Mouse (Mus musculus): ENCODE results near the gene Dagla. TPM values are rescaled to one million over a fixed set of nuclear protein-coding genes. Genes with fewer than 3 reads are reported as not detected.
A peak's percentile ranks its signal among the peaks of the same experiment; 100 is the strongest.

The Dagla gene
- polyA plus RNA-seq, 1 experiment from 2014 or later: 3.4 TPM

- 1% methylated on average over 26 of the region's 26 CpGs for WGBS
- Histone ChIP-seq H3K4me1 (ENCODE audit: insufficient read depth) (peaks cover 12% of the 10 kb centered on the region; the same call in 1 of the 2 replicates), H3K4me2 (peak overlapping the region; percentile 89), H3K9ac (peak overlapping the region; percentile 66), H3K27ac (ENCODE audit: low read depth) (peak overlapping the region; percentile 30; the same call in 1 of the 2 replicates), H3K9me3 (ENCODE audit: low read depth, low read length) (no peaks in the 10 kb centered on the region), H3K4me3 (ENCODE audit: low read depth, low read length) (peak overlapping the region; percentile 54), H3K27me3 (ENCODE audit: insufficient read depth, low read length) (no peaks in the 10 kb centered on the region), H3K36me3 (ENCODE audit: insufficient read depth) (no peaks in the 10 kb centered on the region)
- TF ChIP-seq CTCF (IDR thresholded peaks at IDR 0.05; ENCODE audit: low read depth): no peak
- peak; percentile 2; the same call in 1 of the 2 replicates for ATAC-seq (ENCODE audit: insufficient read depth)
- no peak for DNase-seq
Observed at GRCm38 (mm10) chr19:10239975-10240653, 64.6 kb downstream of the Dagla start.

- TF ChIP-seq CTCF (IDR thresholded peaks at IDR 0.05; ENCODE audit: low read depth): no peak
- Histone ChIP-seq H3K4me2 (peak overlapping the region; percentile 89), H3K4me1 (ENCODE audit: insufficient read depth) (peaks cover 12% of the 10 kb centered on the region; the same call in 1 of the 2 replicates), H3K36me3 (ENCODE audit: insufficient read depth) (no peaks in the 10 kb centered on the region), H3K4me3 (ENCODE audit: low read depth, low read length) (peak overlapping the region; percentile 54), H3K27me3 (ENCODE audit: insufficient read depth, low read length) (no peaks in the 10 kb centered on the region), H3K27ac (ENCODE audit: low read depth) (no peak overlapping the region), H3K9ac (peak overlapping the region; percentile 66), H3K9me3 (ENCODE audit: low read depth, low read length) (no peaks in the 10 kb centered on the region)
- ATAC-seq (ENCODE audit: insufficient read depth) (no peak), DNase-seq (peak; percentile 45)
- WGBS: 14% methylated on average over 2 of the region's 2 CpGs
Observed at GRCm38 (mm10) chr19:10239419-10239818, 65.3 kb downstream of the Dagla start.

- H3K4me3 ChIP-seq (ENCODE audit: low read depth, low read length): no peak overlapping the region; the same call in 1 of the 2 replicates
- TF ChIP-seq CTCF (IDR thresholded peaks at IDR 0.05; ENCODE audit: low read depth): no peak
- no peak overlapping the region; the same call in 1 of the 2 replicates for H3K9ac ChIP-seq
- ATAC-seq (ENCODE audit: insufficient read depth) (peak; percentile 49), DNase-seq (peak; percentile 57)
- H3K36me3 ChIP-seq (ENCODE audit: insufficient read depth): no peaks in the 10 kb centered on the region
- H3K9me3 ChIP-seq (ENCODE audit: low read depth, low read length): no peaks in the 10 kb centered on the region
- WGBS: 24% methylated on average over 3 of the region's 3 CpGs
- H3K27me3 ChIP-seq (ENCODE audit: insufficient read depth, low read length): no peaks in the 10 kb centered on the region
- peak overlapping the region; percentile 89 for H3K4me2 ChIP-seq
- peak overlapping the region; percentile 56 for H3K27ac ChIP-seq (ENCODE audit: low read depth)
- peaks cover 12% of the 10 kb centered on the region; the same call in 1 of the 2 replicates for H3K4me1 ChIP-seq (ENCODE audit: insufficient read depth)
Observed at GRCm38 (mm10) chr19:10238477-10238876, 66.2 kb downstream of the Dagla start.

GRCm38 (mm10) chr19:10235784-10236565, 68.7 kb downstream of the Dagla start:
- no peak for TF ChIP-seq CTCF (IDR thresholded peaks at IDR 0.05; ENCODE audit: low read depth)
- Histone ChIP-seq H3K27me3 (ENCODE audit: insufficient read depth, low read length) (no peaks in the 10 kb centered on the region), H3K4me3 (ENCODE audit: low read depth, low read length) (no peak overlapping the region), H3K4me2 (no peak overlapping the region), H3K36me3 (ENCODE audit: insufficient read depth) (no peaks in the 10 kb centered on the region), H3K9me3 (ENCODE audit: low read depth, low read length) (no peaks in the 10 kb centered on the region), H3K9ac (no peak overlapping the region), H3K4me1 (ENCODE audit: insufficient read depth) (peaks cover 12% of the 10 kb centered on the region), H3K27ac (ENCODE audit: low read depth) (no peak overlapping the region)
- ATAC-seq (ENCODE audit: insufficient read depth) (no peak), DNase-seq (no peak)
- 64% methylated on average over 9 of the region's 9 CpGs for WGBS

- Histone ChIP-seq H3K36me3 (ENCODE audit: insufficient read depth) (0 out of 2 replicates have a peak, but pooled peaks cover 9% of the 10 kb centered on the region), H3K4me2 (no peak overlapping the region), H3K9me3 (ENCODE audit: low read depth, low read length) (no peaks in the 10 kb centered on the region), H3K4me3 (ENCODE audit: low read depth, low read length) (no peak overlapping the region), H3K27ac (ENCODE audit: low read depth) (no peak overlapping the region), H3K27me3 (ENCODE audit: insufficient read depth, low read length) (no peaks in the 10 kb centered on the region), H3K9ac (no peak overlapping the region), H3K4me1 (ENCODE audit: insufficient read depth) (peaks cover 4% of the 10 kb centered on the region; the same call in 1 of the 2 replicates)
- DNase-seq (no peak), ATAC-seq (ENCODE audit: insufficient read depth) (no peak)
- WGBS: 45% methylated on average over 9 of the region's 9 CpGs
- TF ChIP-seq CTCF (IDR thresholded peaks at IDR 0.05; ENCODE audit: low read depth): no peak
Observed at GRCm38 (mm10) chr19:10232327-10233017, 72.2 kb downstream of the Dagla start.

GRCm38 (mm10) chr19:10231871-10232270, 72.8 kb downstream of the Dagla start:
- no peak overlapping the region for H3K9ac ChIP-seq
- 0 out of 2 replicates have a peak, but pooled peaks cover 9% of the 10 kb centered on the region for H3K36me3 ChIP-seq (ENCODE audit: insufficient read depth)
- H3K4me1 ChIP-seq (ENCODE audit: insufficient read depth): peaks cover 4% of the 10 kb centered on the region; the same call in 1 of the 2 replicates
- DNase-seq: no peak
- H3K4me3 ChIP-seq (ENCODE audit: low read depth, low read length): no peak overlapping the region
- WGBS: 33% methylated on average over 5 of the region's 5 CpGs
- TF ChIP-seq CTCF (IDR thresholded peaks at IDR 0.05; ENCODE audit: low read depth): no peak
- no peak for ATAC-seq (ENCODE audit: insufficient read depth)
- H3K9me3 ChIP-seq (ENCODE audit: low read depth, low read length): no peaks in the 10 kb centered on the region
- no peaks in the 10 kb centered on the region for H3K27me3 ChIP-seq (ENCODE audit: insufficient read depth, low read length)
- H3K4me2 ChIP-seq: no peak overlapping the region
- H3K27ac ChIP-seq (ENCODE audit: low read depth): no peak overlapping the region

Measured in lung, embryonic 14.5 days (tissue).